Mouse (Mus musculus) lung, adult 2 months (tissue): ENCODE results near the gene Itgb1bp1.

Experiments
- CTCF ChIP-seq: fragments of 200-500 bp; IDR thresholded peaks from 2 replicates; pipeline ENCODE4 v1.5.1; 2011; ENCODE audit warnings: mild to moderate bottlenecking, low read length, control low read depth; ENCODE audit not compliant: insufficient read depth
- POLR2A ChIP-seq: fragments of 200-500 bp; IDR thresholded peaks from 2 replicates; pipeline ENCODE4 v1.6.1; 2011; ENCODE audit warnings: low read depth, mild to moderate bottlenecking, control low read depth, low read length, borderline replicate concordance; ENCODE audit errors: extremely low read depth

DNA sequence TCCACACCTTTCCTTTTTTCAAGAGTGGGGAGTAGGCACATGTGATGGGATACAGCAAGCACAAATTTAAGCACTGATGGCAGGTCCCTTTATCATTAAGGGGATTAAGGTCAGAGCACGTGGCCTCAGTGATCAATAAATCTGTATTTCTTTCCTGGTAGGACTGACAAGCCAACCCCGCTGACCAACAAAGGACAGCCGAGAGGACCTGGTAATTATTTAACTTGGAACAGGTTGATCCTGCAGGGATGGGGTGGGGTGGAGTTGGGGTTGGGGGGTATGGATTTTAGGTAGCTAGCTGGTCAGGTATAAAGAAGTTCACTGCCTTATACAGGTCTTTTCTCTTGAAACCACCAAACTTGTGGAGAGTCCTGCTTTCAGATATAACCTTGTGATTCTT, 21.1 kb downstream of the Itgb1bp1 start:
- no peak for TF ChIP-seq CTCF
- TF ChIP-seq POLR2A = no peak
